Mouse (Mus musculus): ENCODE results near the gene Parg. TPM values are rescaled to one million over a fixed set of nuclear protein-coding genes. Genes with fewer than 3 reads are reported as not detected.
"Not testable (repeated sequence)": the region's sequence is repeated elsewhere in the genome, so short reads cannot be mapped to it uniquely, and the experiment has no call there.

Parg gene
- polyA plus RNA-seq, 1 experiment from 2014 or later: 15.7 TPM

DNA sequence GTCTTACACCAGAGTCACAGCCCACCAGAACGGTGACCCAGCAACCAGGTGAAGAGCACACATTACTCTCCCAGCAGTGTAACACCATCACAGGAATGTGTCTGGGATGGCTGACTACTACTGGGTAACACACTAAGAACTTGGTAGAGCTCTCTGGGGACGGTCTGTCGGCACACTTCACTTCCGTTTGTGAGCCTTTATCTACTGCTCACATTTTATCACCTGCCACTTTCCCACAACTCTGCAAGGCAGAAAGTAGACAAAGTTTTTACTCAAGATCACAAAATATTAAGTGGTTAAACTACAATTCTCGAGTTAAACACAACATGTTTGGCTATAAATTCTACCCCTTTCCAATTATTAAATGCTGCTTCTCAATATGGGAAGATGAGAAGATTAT, 9.8 kb upstream of the Parg start:
- H3K27me3 ChIP-seq (replicated peaks; ENCODE audit: control insufficient read depth, insufficient read depth, low read length): no peaks in the 10 kb centered on the region
- no peak overlapping the region for H3K9ac ChIP-seq (ENCODE audit: low read depth, low read length)
- no peaks in the 10 kb centered on the region for H3K4me1 ChIP-seq (replicated peaks; ENCODE audit: control insufficient read depth, insufficient read depth, low read length)
- no peak overlapping the region for H3K27ac ChIP-seq (ENCODE audit: low read depth, low read length)
- WGBS: 54% methylated on average over 5 of the region's 5 CpGs
- peaks cover 33% of the 10 kb centered on the region for H3K36me3 ChIP-seq (ENCODE audit: control insufficient read depth, insufficient read depth)
- H3K4me2 ChIP-seq (replicated peaks; ENCODE audit: low read depth): no peak overlapping the region
- ATAC-seq: no peak
- H3K4me3 ChIP-seq (ENCODE audit: low read depth, low read length): no peak overlapping the region
- no peaks in the 10 kb centered on the region for H3K9me3 ChIP-seq (ENCODE audit: control insufficient read depth)
- no peak for TF ChIP-seq CTCF (IDR thresholded peaks at IDR 0.05; ENCODE audit: low read depth)

DNA sequence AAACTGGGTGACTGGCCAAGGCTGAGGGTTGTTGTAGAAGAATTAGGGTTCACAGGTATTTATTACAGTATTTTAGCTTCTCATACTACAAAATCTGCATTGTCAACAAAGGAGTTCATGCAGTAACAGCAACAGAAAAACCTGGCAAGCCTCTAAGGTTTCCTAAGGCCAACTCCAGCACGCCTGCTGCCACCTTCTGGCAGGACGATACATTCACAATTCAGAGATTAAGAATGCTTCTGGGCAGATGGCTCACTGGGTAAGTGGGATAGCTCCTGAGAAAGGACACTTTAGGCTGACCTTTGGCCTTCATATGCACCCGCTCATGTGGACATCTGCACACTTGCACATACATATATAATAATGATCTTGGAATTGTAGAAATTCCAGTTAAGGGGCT, 9.3 kb upstream of the Parg start:
- TF ChIP-seq CTCF (IDR thresholded peaks at IDR 0.05; ENCODE audit: low read depth): peak; percentile 88
- Histone ChIP-seq H3K4me1 (replicated peaks; ENCODE audit: control insufficient read depth, insufficient read depth, low read length) (no peaks in the 10 kb centered on the region), H3K36me3 (ENCODE audit: control insufficient read depth, insufficient read depth) (peaks cover 30% of the 10 kb centered on the region), H3K9ac (ENCODE audit: low read depth, low read length) (no peak overlapping the region), H3K9me3 (ENCODE audit: control insufficient read depth) (no peaks in the 10 kb centered on the region), H3K4me3 (ENCODE audit: low read depth, low read length) (no peak overlapping the region), H3K4me2 (replicated peaks; ENCODE audit: low read depth) (no peak overlapping the region), H3K27ac (ENCODE audit: low read depth, low read length) (no peak overlapping the region), H3K27me3 (replicated peaks; ENCODE audit: control insufficient read depth, insufficient read depth, low read length) (no peaks in the 10 kb centered on the region)
- WGBS: 26% methylated on average over 3 of the region's 3 CpGs
- peak; percentile 60 for ATAC-seq

DNA sequence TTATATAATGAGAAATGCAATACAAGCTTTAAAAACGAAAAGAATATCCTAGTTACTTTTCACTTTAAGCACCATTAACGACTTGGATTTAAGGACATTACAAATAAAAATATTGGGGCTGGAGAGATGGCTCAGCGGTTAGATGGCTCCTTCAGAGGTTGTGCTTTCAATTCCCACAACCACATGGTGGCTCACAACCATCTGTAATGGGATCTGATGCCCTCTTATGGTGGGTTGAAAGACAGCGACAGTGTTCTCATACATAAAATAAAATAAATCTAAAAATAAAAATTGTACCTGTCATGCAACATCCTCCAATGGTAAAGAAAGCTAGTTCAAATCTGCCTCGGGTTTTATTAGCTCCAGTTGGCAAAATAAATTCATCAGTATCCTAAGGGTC, 8.2 kb upstream of the Parg start:
- not testable (repeated sequence) for H3K4me1 ChIP-seq (replicated peaks; ENCODE audit: control insufficient read depth, insufficient read depth, low read length); ATAC-seq; H3K27me3 ChIP-seq (replicated peaks; ENCODE audit: control insufficient read depth, insufficient read depth, low read length); H3K9ac ChIP-seq (ENCODE audit: low read depth, low read length); H3K4me2 ChIP-seq (replicated peaks; ENCODE audit: low read depth); H3K9me3 ChIP-seq (ENCODE audit: control insufficient read depth); H3K27ac ChIP-seq (ENCODE audit: low read depth, low read length); H3K4me3 ChIP-seq (ENCODE audit: low read depth, low read length)
- 81% methylated on average over 5 of the region's 5 CpGs for WGBS
- TF ChIP-seq CTCF (IDR thresholded peaks at IDR 0.05; ENCODE audit: low read depth): peak; percentile 47
- H3K36me3 ChIP-seq (ENCODE audit: control insufficient read depth, insufficient read depth): peaks cover 28% of the 10 kb centered on the region

DNA sequence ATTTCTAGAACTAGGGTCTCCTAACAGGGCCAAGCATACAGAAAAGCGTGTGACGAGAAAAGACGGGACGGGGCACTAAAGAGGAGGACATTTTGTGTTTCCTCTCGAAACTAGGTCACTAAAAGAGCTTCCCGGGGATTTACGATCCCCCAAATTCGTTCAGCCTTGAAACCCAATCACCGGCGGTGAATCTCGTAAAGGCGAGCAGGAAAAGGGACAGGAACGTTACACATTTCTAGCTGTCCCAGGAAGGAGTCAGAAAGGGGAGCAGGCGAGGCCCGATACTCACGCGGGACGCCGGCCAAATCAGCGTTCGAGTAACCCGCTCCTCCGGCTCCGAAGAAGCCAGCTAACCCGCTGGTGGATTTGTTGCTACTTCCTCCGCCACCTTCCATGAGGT, 395 bp upstream of the Parg start:
- Histone ChIP-seq H3K4me3 (ENCODE audit: low read depth, low read length) (peak overlapping the region; percentile 98), H3K36me3 (ENCODE audit: control insufficient read depth, insufficient read depth) (peaks cover 16% of the 10 kb centered on the region), H3K9me3 (ENCODE audit: control insufficient read depth) (no peaks in the 10 kb centered on the region), H3K4me2 (replicated peaks; ENCODE audit: low read depth) (peak overlapping the region; percentile 82), H3K27ac (ENCODE audit: low read depth, low read length) (peak overlapping the region; percentile 46), H3K4me1 (replicated peaks; ENCODE audit: control insufficient read depth, insufficient read depth, low read length) (peaks cover 3% of the 10 kb centered on the region; the same call in 1 of the 2 replicates), H3K9ac (ENCODE audit: low read depth, low read length) (peak overlapping the region; percentile 97), H3K27me3 (replicated peaks; ENCODE audit: control insufficient read depth, insufficient read depth, low read length) (no peaks in the 10 kb centered on the region)
- TF ChIP-seq CTCF (IDR thresholded peaks at IDR 0.05; ENCODE audit: low read depth): no peak
- under 1% methylated on average over 26 of the region's 26 CpGs for WGBS
- peak; percentile 39; the same call in 1 of the 2 replicates for ATAC-seq

DNA sequence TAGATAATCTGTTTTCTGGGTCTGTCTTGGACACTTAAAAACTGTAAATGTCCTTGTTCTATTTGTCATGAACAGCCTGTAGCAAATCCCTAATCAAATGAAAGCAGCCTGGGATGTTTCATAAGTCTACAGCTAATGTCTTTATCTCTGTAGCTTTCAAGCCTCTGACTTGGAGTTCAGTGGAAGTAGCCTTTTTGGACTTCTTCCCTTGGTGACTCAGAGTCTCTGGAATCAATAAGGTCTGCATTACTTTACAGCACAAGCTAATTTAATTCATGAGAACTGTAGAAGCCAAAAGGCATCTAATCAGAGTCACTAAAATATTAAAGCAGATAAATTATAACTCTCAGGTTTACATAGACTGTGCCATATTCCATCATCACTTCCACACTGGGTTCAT, 24.9 kb downstream of the Parg start:
- Histone ChIP-seq H3K36me3 (ENCODE audit: control insufficient read depth, insufficient read depth) (peaks cover 4% of the 10 kb centered on the region; the same call in 1 of the 2 replicates), H3K9me3 (ENCODE audit: control insufficient read depth) (no peaks in the 10 kb centered on the region), H3K4me2 (replicated peaks; ENCODE audit: low read depth) (no peak overlapping the region), H3K4me1 (replicated peaks; ENCODE audit: control insufficient read depth, insufficient read depth, low read length) (no peaks in the 10 kb centered on the region), H3K27ac (ENCODE audit: low read depth, low read length) (no peak overlapping the region), H3K4me3 (ENCODE audit: low read depth, low read length) (no peak overlapping the region), H3K9ac (ENCODE audit: low read depth, low read length) (no peak overlapping the region), H3K27me3 (replicated peaks; ENCODE audit: control insufficient read depth, insufficient read depth, low read length) (no peaks in the 10 kb centered on the region)
- no peak for ATAC-seq
- TF ChIP-seq CTCF (IDR thresholded peaks at IDR 0.05; ENCODE audit: low read depth): no peak

DNA sequence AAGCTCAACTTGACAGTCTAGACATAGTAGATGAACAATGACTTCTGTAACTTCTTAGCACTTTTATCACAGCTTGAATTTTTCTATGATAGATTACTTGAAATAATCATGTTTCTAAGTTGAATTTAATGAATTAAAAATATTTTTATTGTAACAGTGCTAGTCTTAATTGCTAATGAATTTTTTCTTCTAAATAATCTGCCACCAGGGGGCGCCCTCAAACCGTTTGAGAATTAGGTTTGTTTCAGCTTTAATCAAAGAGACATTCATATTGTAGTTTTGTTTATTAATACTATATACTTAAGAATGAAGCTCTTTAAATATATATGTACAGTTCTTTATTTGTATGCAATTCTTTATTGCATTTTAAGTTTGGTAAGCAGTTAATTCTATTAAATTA, 27.2 kb downstream of the Parg start:
- 1% methylated on average over 2 of the region's 2 CpGs for WGBS

DNA sequence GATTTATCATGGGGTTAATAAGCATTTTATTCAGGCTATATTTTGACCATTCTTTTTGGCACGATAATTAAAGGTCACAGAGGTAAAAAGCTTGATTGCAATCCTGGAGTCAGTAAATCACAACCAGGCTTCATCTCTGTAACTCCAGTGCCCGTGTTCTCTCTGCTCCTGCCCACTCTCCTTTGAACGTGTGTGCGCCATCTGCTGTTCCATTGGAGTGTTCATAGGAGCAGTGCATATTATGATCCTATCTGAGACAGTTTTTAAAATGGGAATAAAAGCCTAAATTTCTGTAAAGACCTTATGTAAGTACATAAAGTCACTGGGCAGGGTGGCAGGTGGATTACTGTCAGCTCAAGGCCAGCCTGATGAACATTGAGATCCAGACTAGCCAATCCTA, 40.7 kb downstream of the Parg start:
- ATAC-seq: no peak
- no peak overlapping the region for H3K9ac ChIP-seq (ENCODE audit: low read depth, low read length)

More for the DNA sequence above, 27.2 kb downstream of the Parg start:
- Histone ChIP-seq H3K27me3 (replicated peaks; ENCODE audit: control insufficient read depth, insufficient read depth, low read length) (no peaks in the 10 kb centered on the region), H3K4me3 (ENCODE audit: low read depth, low read length) (no peak overlapping the region), H3K4me2 (replicated peaks; ENCODE audit: low read depth) (no peak overlapping the region), H3K9ac (ENCODE audit: low read depth, low read length) (no peak overlapping the region), H3K27ac (ENCODE audit: low read depth, low read length) (no peak overlapping the region), H3K9me3 (ENCODE audit: control insufficient read depth) (no peaks in the 10 kb centered on the region), H3K36me3 (ENCODE audit: control insufficient read depth, insufficient read depth) (peaks cover 4% of the 10 kb centered on the region; the same call in 1 of the 2 replicates), H3K4me1 (replicated peaks; ENCODE audit: control insufficient read depth, insufficient read depth, low read length) (no peaks in the 10 kb centered on the region)
- TF ChIP-seq CTCF (IDR thresholded peaks at IDR 0.05; ENCODE audit: low read depth): peak; percentile 70
- ATAC-seq: no peak

More for the DNA sequence above, 40.7 kb downstream of the Parg start:
- Histone ChIP-seq H3K27me3 (replicated peaks; ENCODE audit: control insufficient read depth, insufficient read depth, low read length) (no peaks in the 10 kb centered on the region), H3K4me1 (replicated peaks; ENCODE audit: control insufficient read depth, insufficient read depth, low read length) (no peaks in the 10 kb centered on the region), H3K4me3 (ENCODE audit: low read depth, low read length) (no peak overlapping the region), H3K4me2 (replicated peaks; ENCODE audit: low read depth) (no peak overlapping the region), H3K36me3 (ENCODE audit: control insufficient read depth, insufficient read depth) (peaks cover 21% of the 10 kb centered on the region), H3K9me3 (ENCODE audit: control insufficient read depth) (no peaks in the 10 kb centered on the region), H3K27ac (ENCODE audit: low read depth, low read length) (no peak overlapping the region)
- 75% methylated on average over 4 of the region's 4 CpGs for WGBS
- peak; percentile 50 for TF ChIP-seq CTCF (IDR thresholded peaks at IDR 0.05; ENCODE audit: low read depth)

Measured in intestine, postnatal 0 days (tissue).